Mouse (Mus musculus) midbrain, embryonic 14.5 days (tissue): Measurements from ENCODE around the gene Tsc22d2. TPM values are rescaled to one million over a fixed set of nuclear protein-coding genes. Genes with fewer than 3 reads are reported as not detected.
A peak's percentile ranks its signal among the peaks of the same experiment; 100 is the strongest.

Source experiments
- ATAC-seq: fragments of 200-750 bp; cut with Nextera tagmentation; 2 replicates; pipeline ENCODE4 v1.8.0; 2017; ENCODE audit warnings: moderate number of reproducible peaks, moderate library complexity; ENCODE audit not compliant: low FRiP score, low TSS enrichment
- DNase-seq: peaks from one replicate; pipeline ENCODE4 v3.0.0-alpha.2; 2015
- H3K27ac ChIP-seq: fragments of 300-500 bp; sonication (generic); replicated peaks from 2 replicates; pipeline ENCODE4 v1.5.1; 2014; ENCODE audit warnings: mild to moderate bottlenecking, low read depth, low read length, moderate library complexity
- H3K27me3 ChIP-seq: fragments of 300-500 bp; sonication (generic); 2 replicates; pipeline ENCODE4 v1.6.1; 2014; ENCODE audit warnings: low read length, control low read depth, mixed read lengths; ENCODE audit not compliant: control insufficient read depth, insufficient read depth
- H3K36me3 ChIP-seq: fragments of 300-500 bp; sonication (generic); 2 replicates; pipeline ENCODE4 v1.6.1; 2014; ENCODE audit warnings: low read length, control low read depth; ENCODE audit not compliant: control insufficient read depth, insufficient read depth
- H3K4me1 ChIP-seq: fragments of 300-500 bp; sonication (generic); 2 replicates; pipeline ENCODE4 v1.6.1; 2014; ENCODE audit warnings: mild to moderate bottlenecking, antibody characterized with exemption, low read length, control low read depth; ENCODE audit not compliant: control insufficient read depth, insufficient read depth
- H3K4me2 ChIP-seq: fragments of 300-500 bp; sonication (generic); 2 replicates; pipeline ENCODE4 v1.6.1; 2014; ENCODE audit warnings: mild to moderate bottlenecking, low read length, moderate library complexity
- H3K4me3 ChIP-seq: fragments of 300-500 bp; sonication (generic); replicated peaks from 2 replicates; pipeline ENCODE4 v1.5.1; 2014; ENCODE audit warnings: low read depth, low read length
- H3K9ac ChIP-seq: fragments of 300-500 bp; sonication (generic); replicated peaks from 2 replicates; pipeline ENCODE4 v1.6.1; 2014; ENCODE audit warnings: mild to moderate bottlenecking, low read length, moderate library complexity
- H3K9me3 ChIP-seq: fragments of 300-500 bp; sonication (generic); 2 replicates; pipeline ENCODE4 v1.6.1; 2016; ENCODE audit warnings: low read length, control low read depth, mixed read lengths; ENCODE audit not compliant: control insufficient read depth
- WGBS: fragments of 180-500 bp; shearing (Covaris S2); extraction: QIAGEN DNeasy Blood & Tissue Kit; methylation state at CpG from one replicate; pipeline ENCODE4 v1.1.7; 2014; 5-methylcytosine and 5-hydroxymethylcytosine counted together
- polyA plus RNA-seq: library from polyadenylated mRNA; unstranded; fragments of >200 nt; fragmentation: Nextera tagmentation; extraction: Ambion mirVana; gene quantifications from 2 replicates; pipeline ENCODE4 v1.2.1, GENCODE M21; 2014

The Tsc22d2 gene
- polyA plus RNA-seq = 14.5 and 14.6 TPM in 2 replicates

GRCm38 (mm10) chr3:58414234-58414938 is at the start of gene Tsc22d2:
Gene Tsc22d2 (plus strand): TSS chr3:58414715.
- Histone ChIP-seq H3K27me3 (no peaks in the 10 kb centered on the region), H3K4me2 (peak within 1 kb of the TSS; percentile 98), H3K4me1 (peaks cover 19% of the 10 kb centered on the region), H3K4me3 (peak within 1 kb of the TSS; percentile 99), H3K27ac (peak within 1 kb of the TSS; percentile 98), H3K9ac (peak within 1 kb of the TSS; percentile 96), H3K36me3 (no peaks in the 10 kb centered on the region), H3K9me3 (no peaks in the 10 kb centered on the region)
- peak; percentile 98 for DNase-seq
- WGBS = under 1% methylated on average over 50 of the region's 52 CpGs
- peak; percentile 86 for ATAC-seq

GRCm38 (mm10) chr3:58366756-58367155 is 47.8 kb upstream of the Tsc22d2 start:
- Histone ChIP-seq H3K36me3 (no peaks in the 10 kb centered on the region), H3K4me1 (no peaks in the 10 kb centered on the region), H3K27me3 (no peaks in the 10 kb centered on the region), H3K9me3 (no peaks in the 10 kb centered on the region), H3K4me2 (no peak overlapping the region), H3K27ac (no peak overlapping the region), H3K4me3 (no peak overlapping the region), H3K9ac (no peak overlapping the region)
- DNase-seq = no peak
- WGBS = 89% methylated on average over 3 of the region's 3 CpGs
- no peak for ATAC-seq

GRCm38 (mm10) chr3:58370811-58371210 is 43.7 kb upstream of the Tsc22d2 start:
- Histone ChIP-seq H3K9ac (no peak overlapping the region), H3K4me1 (peaks cover 3% of the 10 kb centered on the region; the same call in 1 of the 2 replicates), H3K4me3 (no peak overlapping the region), H3K27me3 (no peaks in the 10 kb centered on the region), H3K36me3 (no peaks in the 10 kb centered on the region), H3K27ac (no peak overlapping the region), H3K4me2 (no peak overlapping the region), H3K9me3 (no peaks in the 10 kb centered on the region)
- ATAC-seq (no peak), DNase-seq (no peak)
- 87% methylated on average over 2 of the region's 2 CpGs for WGBS

- H3K36me3 ChIP-seq = no peaks in the 10 kb centered on the region
- no peaks in the 10 kb centered on the region for H3K27me3 ChIP-seq
- H3K4me1 ChIP-seq = peaks cover 3% of the 10 kb centered on the region; the same call in 1 of the 2 replicates
- no peaks in the 10 kb centered on the region for H3K9me3 ChIP-seq
- WGBS = 8% methylated on average over 9 of the region's 9 CpGs
- H3K9ac ChIP-seq = no peak overlapping the region
- peak overlapping the region; percentile 45 for H3K4me2 ChIP-seq
- peak; percentile 78 for DNase-seq
- no peak overlapping the region for H3K27ac ChIP-seq
- no peak overlapping the region for H3K4me3 ChIP-seq
- peak; percentile 73; the same call in 1 of the 2 replicates for ATAC-seq
These were observed 42.2 kb upstream of the Tsc22d2 start for GRCm38 (mm10) chr3:58372066-58372904.

DNA sequence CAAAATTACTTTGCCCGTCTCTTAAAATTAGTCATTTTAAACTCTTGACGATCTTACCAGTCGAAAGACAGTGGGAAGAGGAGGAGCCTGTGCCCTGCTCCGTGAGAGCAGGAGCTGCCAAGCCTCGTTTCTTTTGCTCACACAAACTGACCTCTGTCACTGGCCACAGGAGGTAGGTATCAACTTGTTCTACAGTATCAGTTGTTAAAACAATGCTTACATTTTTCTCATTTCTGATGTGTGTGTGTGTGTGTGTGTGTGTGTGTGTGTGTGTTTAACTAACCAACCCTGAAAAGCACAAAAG is 41.7 kb upstream of the Tsc22d2 start:
- H3K4me3 ChIP-seq = no peak overlapping the region
- WGBS = 9% methylated on average over 5 of the region's 5 CpGs
- DNase-seq = no peak

GRCm38 (mm10) chr3:58374281-58374680 is 40.2 kb upstream of the Tsc22d2 start:
- ATAC-seq = no peak
- no peak overlapping the region for H3K27ac ChIP-seq
- DNase-seq = no peak
- H3K4me1 ChIP-seq = peaks cover 3% of the 10 kb centered on the region; the same call in 1 of the 2 replicates
- no peaks in the 10 kb centered on the region for H3K27me3 ChIP-seq
- 92% methylated on average over 5 of the region's 5 CpGs for WGBS
- no peaks in the 10 kb centered on the region for H3K9me3 ChIP-seq
- H3K4me3 ChIP-seq = no peak overlapping the region
- no peak overlapping the region for H3K9ac ChIP-seq
- no peaks in the 10 kb centered on the region for H3K36me3 ChIP-seq
- no peak overlapping the region for H3K4me2 ChIP-seq

More for the DNA sequence above, 41.7 kb upstream of the Tsc22d2 start:
- no peak for ATAC-seq
- H3K4me2 ChIP-seq = peak overlapping the region; percentile 45
- peaks cover 3% of the 10 kb centered on the region; the same call in 1 of the 2 replicates for H3K4me1 ChIP-seq
- H3K9ac ChIP-seq = no peak overlapping the region
- no peaks in the 10 kb centered on the region for H3K9me3 ChIP-seq
- H3K36me3 ChIP-seq = no peaks in the 10 kb centered on the region
- no peaks in the 10 kb centered on the region for H3K27me3 ChIP-seq
- no peak overlapping the region for H3K27ac ChIP-seq

DNA sequence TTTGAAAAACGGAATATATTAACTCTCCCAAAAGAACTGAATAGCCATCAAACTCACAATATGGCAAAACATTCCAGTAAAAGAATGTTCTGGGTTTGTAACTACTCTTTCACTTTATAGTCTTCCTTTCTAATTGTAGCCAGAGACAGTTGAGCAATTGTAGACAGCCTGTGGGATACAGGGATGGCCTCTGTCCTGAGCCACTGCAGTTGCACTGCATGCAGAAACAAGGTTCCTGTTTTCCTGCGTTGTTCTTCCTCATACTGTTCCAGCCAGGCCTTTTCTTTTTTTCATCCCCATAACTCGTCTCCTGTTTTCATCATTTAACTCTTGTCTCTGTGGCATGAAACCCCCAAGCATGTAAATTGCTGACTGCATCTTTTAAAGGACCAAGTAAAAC is 37.8 kb upstream of the Tsc22d2 start:
- H3K27ac ChIP-seq = no peak overlapping the region
- no peaks in the 10 kb centered on the region for H3K36me3 ChIP-seq

DNA sequence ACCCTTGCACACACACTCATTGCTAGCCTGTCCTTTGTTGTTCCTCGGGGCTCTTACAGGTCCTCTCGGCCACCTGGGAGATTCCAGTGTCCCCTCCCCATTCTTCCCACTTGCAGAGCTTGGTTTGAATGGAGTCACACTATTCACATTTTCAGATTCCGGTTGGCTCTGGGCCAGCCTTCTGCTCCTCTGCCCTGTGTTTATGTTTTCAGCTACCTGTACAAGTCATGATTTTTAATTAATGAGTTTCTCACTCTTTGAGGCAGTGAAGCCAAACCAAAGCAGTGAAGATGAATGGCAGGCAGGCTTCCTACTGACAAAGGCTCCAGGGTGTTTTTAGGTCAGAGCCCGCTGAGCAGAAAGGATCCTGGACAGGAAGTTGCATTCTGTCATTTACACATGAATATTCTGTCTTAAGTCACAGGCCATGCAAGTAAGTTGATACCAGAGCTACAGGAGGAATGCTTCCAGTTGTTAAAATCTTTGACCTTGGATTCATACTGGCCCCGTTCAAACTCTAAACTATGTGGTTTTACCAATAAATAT is 36.9 kb upstream of the Tsc22d2 start:
- H3K27me3 ChIP-seq = no peaks in the 10 kb centered on the region
- 40% methylated on average over 5 of the region's 5 CpGs for WGBS
- no peaks in the 10 kb centered on the region for H3K4me1 ChIP-seq
- DNase-seq (no peak), ATAC-seq (no peak)
- H3K36me3 ChIP-seq = no peaks in the 10 kb centered on the region
- H3K9me3 ChIP-seq = no peaks in the 10 kb centered on the region
- no peak overlapping the region for H3K27ac ChIP-seq
- no peak overlapping the region for H3K9ac ChIP-seq
- no peak overlapping the region for H3K4me3 ChIP-seq
- H3K4me2 ChIP-seq = no peak overlapping the region

More for the DNA sequence above, 37.8 kb upstream of the Tsc22d2 start:
- WGBS = 84% methylated on average over 3 of the region's 3 CpGs
- no peak for DNase-seq
- Histone ChIP-seq H3K4me2 (no peak overlapping the region), H3K4me1 (peaks cover 3% of the 10 kb centered on the region; the same call in 1 of the 2 replicates), H3K9me3 (no peaks in the 10 kb centered on the region), H3K9ac (no peak overlapping the region), H3K27me3 (no peaks in the 10 kb centered on the region), H3K4me3 (no peak overlapping the region)
- no peak for ATAC-seq
